Mouse (Mus musculus) heart, adult 2 months (tissue): ENCODE measurements at regions not wholly inside any gene's neighbourhood (a gene's known extent, or its start where the extent isn't known, plus 50 kb on each side); places are given as distances from the start of the nearest gene placed in this dataset.

ENCODE experiments used
- CTCF ChIP-seq: fragments of 200-600 bp; IDR thresholded peaks from 2 replicates; pipeline ENCODE4 v1.8.1; 2022; ENCODE audit warnings: antibody characterized with exemption, mild to moderate bottlenecking, moderate library complexity
- EP300 ChIP-seq: fragments of 200-500 bp; IDR thresholded peaks from 2 replicates; pipeline ENCODE4 v1.6.1; 2011; ENCODE audit warnings: low read depth, low read length, control low read depth; ENCODE audit not compliant: insufficient read depth
- POLR2A ChIP-seq: fragments of 200-500 bp; IDR thresholded peaks from 2 replicates; pipeline ENCODE4 v1.6.1; 2011; ENCODE audit warnings: mild to moderate bottlenecking, low read depth, low read length, control low read depth; ENCODE audit not compliant: insufficient read depth

- no peak for TF ChIP-seq CTCF
- no peak for TF ChIP-seq EP300
- TF ChIP-seq POLR2A: no peak
Measured at GRCm38 (mm10) chr11:45265171-45265988, 586.5 kb upstream of the Clint1 start.
